Mouse (Mus musculus): Measurements from ENCODE around the gene Xpo6. TPM values are rescaled to one million over a fixed set of nuclear protein-coding genes. Genes with fewer than 3 reads are reported as not detected.

Xpo6 gene
- polyA plus RNA-seq, 1 experiment from 2014 or later = 44.3 TPM

- H3K27me3 ChIP-seq (ENCODE audit: control insufficient read depth, insufficient read depth, low read length) = peaks cover 22% of the 10 kb centered on the region
- no peak overlapping the region for H3K4me2 ChIP-seq
- H3K9me3 ChIP-seq (replicated peaks; ENCODE audit: control insufficient read depth, low read length) = no peaks in the 10 kb centered on the region
- ATAC-seq (replicated peaks; ENCODE audit: insufficient number of reproducible peaks, low FRiP score, low TSS enrichment) = no peak
- peaks cover 13% of the 10 kb centered on the region for H3K4me1 ChIP-seq (ENCODE audit: control insufficient read depth, insufficient read depth, low read length)
- no peaks in the 10 kb centered on the region for H3K36me3 ChIP-seq (ENCODE audit: control insufficient read depth, insufficient read depth, low read length)
- H3K9ac ChIP-seq (ENCODE audit: low read depth, low read length) = no peak overlapping the region
- H3K4me3 ChIP-seq (ENCODE audit: low read depth, low read length) = no peak overlapping the region
- no peak overlapping the region for H3K27ac ChIP-seq (ENCODE audit: low read depth, low read length)
- 55% methylated on average over 10 of the region's 10 CpGs for WGBS (ENCODE audit: insufficient replicate concordance)
Measured at GRCm38 (mm10) chr7:126087602-126088001, 112.7 kb downstream of the Xpo6 start.

- Histone ChIP-seq H3K4me1 (ENCODE audit: control insufficient read depth, insufficient read depth, low read length) (peaks cover 13% of the 10 kb centered on the region), H3K4me2 (no peak overlapping the region), H3K4me3 (ENCODE audit: low read depth, low read length) (no peak overlapping the region), H3K36me3 (ENCODE audit: control insufficient read depth, insufficient read depth, low read length) (no peaks in the 10 kb centered on the region), H3K9me3 (replicated peaks; ENCODE audit: control insufficient read depth, low read length) (no peaks in the 10 kb centered on the region), H3K27ac (ENCODE audit: low read depth, low read length) (no peak overlapping the region), H3K27me3 (ENCODE audit: control insufficient read depth, insufficient read depth, low read length) (peaks cover 34% of the 10 kb centered on the region), H3K9ac (ENCODE audit: low read depth, low read length) (no peak overlapping the region)
- 24% methylated on average over 6 of the region's 6 CpGs for WGBS (ENCODE audit: insufficient replicate concordance)
- ATAC-seq (replicated peaks; ENCODE audit: insufficient number of reproducible peaks, low FRiP score, low TSS enrichment) = no peak
Measured at GRCm38 (mm10) chr7:126086321-126086741, 114.0 kb downstream of the Xpo6 start.

GRCm38 (mm10) chr7:126085154-126085553 is 115.1 kb downstream of the Xpo6 start:
- H3K9ac ChIP-seq (ENCODE audit: low read depth, low read length) = no peak overlapping the region
- no peaks in the 10 kb centered on the region for H3K9me3 ChIP-seq (replicated peaks; ENCODE audit: control insufficient read depth, low read length)
- no peak overlapping the region for H3K27ac ChIP-seq (ENCODE audit: low read depth, low read length)
- H3K4me2 ChIP-seq = no peak overlapping the region
- WGBS (ENCODE audit: insufficient replicate concordance) = 86% methylated on average over 9 of the region's 9 CpGs
- H3K4me1 ChIP-seq (ENCODE audit: control insufficient read depth, insufficient read depth, low read length) = peaks cover 13% of the 10 kb centered on the region
- H3K4me3 ChIP-seq (ENCODE audit: low read depth, low read length) = no peak overlapping the region
- H3K36me3 ChIP-seq (ENCODE audit: control insufficient read depth, insufficient read depth, low read length) = no peaks in the 10 kb centered on the region
- ATAC-seq (replicated peaks; ENCODE audit: insufficient number of reproducible peaks, low FRiP score, low TSS enrichment) = no peak
- H3K27me3 ChIP-seq (ENCODE audit: control insufficient read depth, insufficient read depth, low read length) = peaks cover 46% of the 10 kb centered on the region

- H3K36me3 ChIP-seq (ENCODE audit: control insufficient read depth, insufficient read depth, low read length) = no peaks in the 10 kb centered on the region
- no peak overlapping the region for H3K9ac ChIP-seq (ENCODE audit: low read depth, low read length)
- H3K4me3 ChIP-seq (ENCODE audit: low read depth, low read length) = no peak overlapping the region
- H3K4me1 ChIP-seq (ENCODE audit: control insufficient read depth, insufficient read depth, low read length) = peaks cover 13% of the 10 kb centered on the region
- H3K27ac ChIP-seq (ENCODE audit: low read depth, low read length) = no peak overlapping the region
- no peaks in the 10 kb centered on the region for H3K9me3 ChIP-seq (replicated peaks; ENCODE audit: control insufficient read depth, low read length)
- ATAC-seq (replicated peaks; ENCODE audit: insufficient number of reproducible peaks, low FRiP score, low TSS enrichment) = no peak
- no peak overlapping the region for H3K4me2 ChIP-seq
- 20% methylated on average over 4 of the region's 4 CpGs for WGBS (ENCODE audit: insufficient replicate concordance)
- peaks cover 52% of the 10 kb centered on the region for H3K27me3 ChIP-seq (ENCODE audit: control insufficient read depth, insufficient read depth, low read length)
Measured at GRCm38 (mm10) chr7:126083980-126084348, 116.3 kb downstream of the Xpo6 start.

GRCm38 (mm10) chr7:126083341-126083979 is 116.8 kb downstream of the Xpo6 start:
- Histone ChIP-seq H3K4me3 (ENCODE audit: low read depth, low read length) (no peak overlapping the region), H3K27me3 (ENCODE audit: control insufficient read depth, insufficient read depth, low read length) (peaks cover 52% of the 10 kb centered on the region), H3K27ac (ENCODE audit: low read depth, low read length) (no peak overlapping the region), H3K9ac (ENCODE audit: low read depth, low read length) (no peak overlapping the region), H3K4me1 (ENCODE audit: control insufficient read depth, insufficient read depth, low read length) (peaks cover 13% of the 10 kb centered on the region), H3K9me3 (replicated peaks; ENCODE audit: control insufficient read depth, low read length) (no peaks in the 10 kb centered on the region), H3K36me3 (ENCODE audit: control insufficient read depth, insufficient read depth, low read length) (no peaks in the 10 kb centered on the region), H3K4me2 (no peak overlapping the region)
- 22% methylated on average over 9 of the region's 9 CpGs for WGBS (ENCODE audit: insufficient replicate concordance)
- no peak for ATAC-seq (replicated peaks; ENCODE audit: insufficient number of reproducible peaks, low FRiP score, low TSS enrichment)

GRCm38 (mm10) chr7:126082286-126082741 is 118.0 kb downstream of the Xpo6 start, which contains the start of gene Gsg1l:
Gene Gsg1l, minus strand, starts transcription at chr7:126082411.
- Histone ChIP-seq H3K4me3 (ENCODE audit: low read depth, low read length) (peak within 1 kb of the TSS; percentile 71), H3K36me3 (ENCODE audit: control insufficient read depth, insufficient read depth, low read length) (no peaks in the 10 kb centered on the region), H3K4me1 (ENCODE audit: control insufficient read depth, insufficient read depth, low read length) (peaks cover 9% of the 10 kb centered on the region), H3K9ac (ENCODE audit: low read depth, low read length) (peak within 1 kb of the TSS; percentile 78), H3K27me3 (ENCODE audit: control insufficient read depth, insufficient read depth, low read length) (peaks cover 52% of the 10 kb centered on the region), H3K9me3 (replicated peaks; ENCODE audit: control insufficient read depth, low read length) (no peaks in the 10 kb centered on the region), H3K4me2 (peak within 1 kb of the TSS; percentile 93), H3K27ac (ENCODE audit: low read depth, low read length) (no peak within 1 kb of the TSS)
- 1% methylated on average over 48 of the region's 49 CpGs for WGBS (ENCODE audit: insufficient replicate concordance)
- ATAC-seq (replicated peaks; ENCODE audit: insufficient number of reproducible peaks, low FRiP score, low TSS enrichment) = no peak

- H3K27ac ChIP-seq (ENCODE audit: low read depth, low read length) = no peak overlapping the region
Measured at GRCm38 (mm10) chr7:126081727-126082285, 118.5 kb downstream of the Xpo6 start.

GRCm38 (mm10) chr7:126080949-126081654 is 119.2 kb downstream of the Xpo6 start:
- Histone ChIP-seq H3K9ac (ENCODE audit: low read depth, low read length) (peak overlapping the region; percentile 78), H3K4me3 (ENCODE audit: low read depth, low read length) (peak overlapping the region; percentile 71), H3K4me1 (ENCODE audit: control insufficient read depth, insufficient read depth, low read length) (peaks cover 9% of the 10 kb centered on the region), H3K9me3 (replicated peaks; ENCODE audit: control insufficient read depth, low read length) (no peaks in the 10 kb centered on the region), H3K36me3 (ENCODE audit: control insufficient read depth, insufficient read depth, low read length) (no peaks in the 10 kb centered on the region), H3K27ac (ENCODE audit: low read depth, low read length) (no peak overlapping the region), H3K4me2 (peak overlapping the region; percentile 93), H3K27me3 (ENCODE audit: control insufficient read depth, insufficient read depth, low read length) (peaks cover 52% of the 10 kb centered on the region)
- WGBS (ENCODE audit: insufficient replicate concordance) = 17% methylated on average over 16 of the region's 16 CpGs
- no peak; the same call in 1 of the 2 replicates for ATAC-seq (replicated peaks; ENCODE audit: insufficient number of reproducible peaks, low FRiP score, low TSS enrichment)

More at GRCm38 (mm10) chr7:126081727-126082285, 118.5 kb downstream of the Xpo6 start:
- ATAC-seq (replicated peaks; ENCODE audit: insufficient number of reproducible peaks, low FRiP score, low TSS enrichment) = no peak; the same call in 1 of the 2 replicates
- no peaks in the 10 kb centered on the region for H3K36me3 ChIP-seq (ENCODE audit: control insufficient read depth, insufficient read depth, low read length)
- under 1% methylated on average over 56 of the region's 80 CpGs for WGBS (ENCODE audit: insufficient replicate concordance)
- H3K9ac ChIP-seq (ENCODE audit: low read depth, low read length) = peak overlapping the region; percentile 78
- peak overlapping the region; percentile 93 for H3K4me2 ChIP-seq
- peaks cover 52% of the 10 kb centered on the region for H3K27me3 ChIP-seq (ENCODE audit: control insufficient read depth, insufficient read depth, low read length)
- peaks cover 9% of the 10 kb centered on the region for H3K4me1 ChIP-seq (ENCODE audit: control insufficient read depth, insufficient read depth, low read length)
- H3K9me3 ChIP-seq (replicated peaks; ENCODE audit: control insufficient read depth, low read length) = no peaks in the 10 kb centered on the region
- peak overlapping the region; percentile 71 for H3K4me3 ChIP-seq (ENCODE audit: low read depth, low read length)
